Mouse (Mus musculus) midbrain, embryonic 16.5 days (tissue): ENCODE data around the gene Ttc32. TPM values are rescaled to one million over a fixed set of nuclear protein-coding genes. Genes with fewer than 3 reads are reported as not detected.
"Not testable (repeated sequence)": the region's sequence is repeated elsewhere in the genome, so short reads cannot be mapped to it uniquely, and the experiment has no call there.

Experiments used
- ATAC-seq: fragments of 200-750 bp; cut with Nextera tagmentation; 2 replicates; pipeline ENCODE4 v1.8.0; 2017; ENCODE audit warnings: moderate TSS enrichment
- H3K27ac ChIP-seq: fragments of 300-500 bp; sonication (generic); 2 replicates; pipeline ENCODE4 v1.5.1; 2014; ENCODE audit warnings: mild to moderate bottlenecking, low read length, mixed read lengths
- H3K27me3 ChIP-seq: fragments of 300-500 bp; sonication (generic); 2 replicates; pipeline ENCODE4 v1.6.1; 2014; ENCODE audit warnings: low read depth, low read length, mixed read lengths; ENCODE audit not compliant: control insufficient read depth, insufficient read depth
- H3K36me3 ChIP-seq: fragments of 300-500 bp; sonication (generic); 2 replicates; pipeline ENCODE4 v1.6.1; 2014; ENCODE audit warnings: mild to moderate bottlenecking, low read length, moderate library complexity, mixed read lengths; ENCODE audit not compliant: control insufficient read depth, insufficient read depth
- H3K4me1 ChIP-seq: fragments of 300-500 bp; sonication (generic); 2 replicates; pipeline ENCODE4 v1.6.1; 2014; ENCODE audit warnings: mild to moderate bottlenecking, low read length, mixed read lengths; ENCODE audit not compliant: control insufficient read depth, insufficient read depth
- H3K4me2 ChIP-seq: fragments of 300-500 bp; sonication (generic); 2 replicates; pipeline ENCODE4 v1.6.1; 2014; ENCODE audit warnings: mild to moderate bottlenecking, low read length, mixed read lengths
- H3K4me3 ChIP-seq: fragments of 300-500 bp; sonication (generic); 2 replicates; pipeline ENCODE4 v1.5.1; 2014; ENCODE audit warnings: low read depth, mild to moderate bottlenecking, low read length, moderate library complexity, mixed read lengths
- H3K9ac ChIP-seq: fragments of 300-500 bp; sonication (generic); 2 replicates; pipeline ENCODE4 v1.6.1; 2014; ENCODE audit warnings: low read depth, low read length, mixed read lengths
- H3K9me3 ChIP-seq: fragments of 300-500 bp; sonication (generic); replicated peaks from 2 replicates; pipeline ENCODE4 v1.6.1; 2014; ENCODE audit warnings: mild to moderate bottlenecking, low read length, mixed read lengths; ENCODE audit not compliant: control insufficient read depth, poor library complexity, severe bottlenecking
- WGBS: fragments of 180-500 bp; shearing (Covaris S2); extraction: QIAGEN DNeasy Blood & Tissue Kit; methylation state at CpG from one replicate; pipeline ENCODE4 v1.1.7; 2014; 5-methylcytosine and 5-hydroxymethylcytosine counted together
- polyA plus RNA-seq: library from polyadenylated mRNA; unstranded; fragments of >200 nt; fragmentation: Nextera tagmentation; extraction: Ambion mirVana; gene quantifications from 2 replicates; pipeline ENCODE4 v1.2.1, GENCODE M21; 2015

Ttc32 gene
- polyA plus RNA-seq, 1 experiment from 2014 or later, result 6.0 TPM

GRCm38 (mm10) chr12:9020986-9021385 is 8.8 kb upstream of the Ttc32 start:
- no peak overlapping the region for H3K9ac ChIP-seq

GRCm38 (mm10) chr12:9023031-9023430 is 6.8 kb upstream of the Ttc32 start:
- no peak for ATAC-seq
- Histone ChIP-seq H3K4me1 (no peaks in the 10 kb centered on the region), H3K9me3 (no peaks in the 10 kb centered on the region), H3K27me3 (no peaks in the 10 kb centered on the region), H3K4me2 (no peak overlapping the region), H3K4me3 (no peak overlapping the region), H3K27ac (no peak overlapping the region), H3K9ac (no peak overlapping the region), H3K36me3 (peaks cover 5% of the 10 kb centered on the region)
- 68% methylated on average over 4 of the region's 4 CpGs for WGBS

More at GRCm38 (mm10) chr12:9020986-9021385, 8.8 kb upstream of the Ttc32 start:
- no peak overlapping the region for H3K4me2 ChIP-seq
- no peaks in the 10 kb centered on the region for H3K4me1 ChIP-seq
- no peak overlapping the region for H3K27ac ChIP-seq
- H3K27me3 ChIP-seq, result no peaks in the 10 kb centered on the region
- no peak overlapping the region for H3K4me3 ChIP-seq
- WGBS, result 62% methylated on average over 3 of the region's 3 CpGs
- H3K9me3 ChIP-seq, result no peaks in the 10 kb centered on the region
- no peak for ATAC-seq
- peaks cover 3% of the 10 kb centered on the region for H3K36me3 ChIP-seq

- Histone ChIP-seq H3K27ac (no peak overlapping the region), H3K9me3 (no peaks in the 10 kb centered on the region), H3K4me1 (no peaks in the 10 kb centered on the region), H3K36me3 (peaks cover 6% of the 10 kb centered on the region), H3K27me3 (no peaks in the 10 kb centered on the region), H3K9ac (no peak overlapping the region), H3K4me2 (no peak overlapping the region), H3K4me3 (no peak overlapping the region)
- 94% methylated on average over 14 of the region's 14 CpGs for WGBS
- ATAC-seq, result no peak
Observed at GRCm38 (mm10) chr12:9024071-9024470, 5.7 kb upstream of the Ttc32 start.

DNA sequence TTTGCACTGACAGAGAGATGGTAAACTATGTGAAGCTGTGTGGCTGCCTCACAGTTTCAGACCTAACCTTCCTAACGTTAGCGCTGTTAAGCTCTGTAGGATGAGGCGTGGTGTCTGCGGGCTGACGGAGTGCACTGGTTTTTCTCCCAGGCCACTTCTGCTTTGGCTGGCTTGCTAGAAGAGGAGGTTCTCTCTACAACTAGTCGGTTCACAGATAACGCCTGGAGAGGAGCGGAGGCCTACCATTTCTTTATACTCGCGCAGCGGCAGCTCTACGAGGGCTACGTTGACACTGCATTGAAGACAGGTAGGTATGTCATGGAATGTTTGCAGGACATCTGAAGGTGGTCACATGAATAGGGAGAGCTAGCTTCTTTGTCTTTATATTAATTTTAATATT is 5.1 kb upstream of the Ttc32 start:
- H3K36me3 ChIP-seq, result peaks cover 6% of the 10 kb centered on the region
- no peaks in the 10 kb centered on the region for H3K4me1 ChIP-seq
- 89% methylated on average over 13 of the region's 13 CpGs for WGBS
- ATAC-seq, result no peak
- no peaks in the 10 kb centered on the region for H3K27me3 ChIP-seq
- H3K4me3 ChIP-seq, result no peak overlapping the region
- no peak overlapping the region for H3K9ac ChIP-seq
- H3K9me3 ChIP-seq, result no peaks in the 10 kb centered on the region
- H3K4me2 ChIP-seq, result no peak overlapping the region
- no peak overlapping the region for H3K27ac ChIP-seq

- Histone ChIP-seq H3K9me3 (no peaks in the 10 kb centered on the region), H3K4me1 (peaks cover 6% of the 10 kb centered on the region; the same call in 1 of the 2 replicates), H3K27ac (no peak overlapping the region), H3K4me3 (no peak overlapping the region), H3K4me2 (no peak overlapping the region), H3K27me3 (no peaks in the 10 kb centered on the region), H3K36me3 (peaks cover 6% of the 10 kb centered on the region), H3K9ac (no peak overlapping the region)
- no peak for ATAC-seq
Observed at GRCm38 (mm10) chr12:9026843-9027242, 3.0 kb upstream of the Ttc32 start.

- H3K4me1 ChIP-seq, H3K27ac ChIP-seq: not testable (repeated sequence)
Observed at GRCm38 (mm10) chr12:9028816-9029215, 981 bp upstream of the Ttc32 start.

GRCm38 (mm10) chr12:9029506-9029887 is 300 bp upstream of the Ttc32 start:
- Histone ChIP-seq H3K4me2 (peak overlapping the region; percentile 73; the same call in 1 of the 2 replicates), H3K4me1 (peaks cover 6% of the 10 kb centered on the region; the same call in 1 of the 2 replicates), H3K9me3 (no peaks in the 10 kb centered on the region), H3K36me3 (peaks cover 4% of the 10 kb centered on the region), H3K4me3 (peak overlapping the region; percentile 73), H3K27ac (peak overlapping the region; percentile 99), H3K27me3 (no peaks in the 10 kb centered on the region), H3K9ac (peak overlapping the region; percentile 84; the same call in 1 of the 2 replicates)
- WGBS, result 59% methylated on average over 4 of the region's 4 CpGs
- peak; percentile 62 for ATAC-seq

More at GRCm38 (mm10) chr12:9028816-9029215, 981 bp upstream of the Ttc32 start:
- WGBS, result 94% methylated on average over 7 of the region's 7 CpGs
- H3K27me3 ChIP-seq, ATAC-seq, H3K4me3 ChIP-seq, H3K9ac ChIP-seq, H3K4me2 ChIP-seq, H3K36me3 ChIP-seq, H3K9me3 ChIP-seq: not testable (repeated sequence)

- Histone ChIP-seq H3K36me3 (peaks cover 4% of the 10 kb centered on the region), H3K9ac (peak overlapping the region; percentile 84), H3K27ac (peak overlapping the region; percentile 99; the same call in 1 of the 2 replicates), H3K4me1 (peaks cover 6% of the 10 kb centered on the region; the same call in 1 of the 2 replicates), H3K4me3 (peak overlapping the region; percentile 73), H3K9me3 (no peaks in the 10 kb centered on the region), H3K4me2 (peak overlapping the region; percentile 73), H3K27me3 (no peaks in the 10 kb centered on the region)
- ATAC-seq, result no peak
- 73% methylated on average over 8 of the region's 8 CpGs for WGBS
Observed at GRCm38 (mm10) chr12:9031166-9031565, 1.4 kb downstream of the Ttc32 start.

DNA sequence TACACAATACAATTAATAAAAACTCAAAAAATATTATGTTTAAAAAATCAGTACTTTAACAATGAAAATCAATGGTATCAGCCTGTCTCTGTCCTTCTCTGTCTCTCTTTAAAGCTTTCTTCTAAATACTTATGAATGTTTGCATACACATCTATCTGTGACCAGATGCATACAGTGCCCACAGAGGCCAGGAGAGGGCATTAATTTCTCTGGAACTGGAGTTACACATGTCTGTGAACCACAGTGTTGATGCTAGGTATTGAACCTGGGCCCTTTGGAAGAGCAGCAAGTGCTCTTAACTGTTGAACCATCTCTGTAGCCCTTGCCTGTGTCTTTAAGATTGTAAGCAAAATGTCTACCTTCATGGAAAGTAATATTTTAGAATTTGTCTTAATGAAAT is 3.3 kb downstream of the Ttc32 start:
- Histone ChIP-seq H3K4me3 (no peak overlapping the region), H3K27me3 (no peaks in the 10 kb centered on the region), H3K4me2 (no peak overlapping the region), H3K4me1 (peaks cover 6% of the 10 kb centered on the region; the same call in 1 of the 2 replicates), H3K9me3 (no peaks in the 10 kb centered on the region), H3K36me3 (peaks cover under 1% of the 10 kb centered on the region; the same call in 1 of the 2 replicates), H3K27ac (no peak overlapping the region), H3K9ac (no peak overlapping the region)
- ATAC-seq, result no peak
